Comparison of ENCODE assay signal across 21 mouse cellular contexts in the genomic region with DNA sequence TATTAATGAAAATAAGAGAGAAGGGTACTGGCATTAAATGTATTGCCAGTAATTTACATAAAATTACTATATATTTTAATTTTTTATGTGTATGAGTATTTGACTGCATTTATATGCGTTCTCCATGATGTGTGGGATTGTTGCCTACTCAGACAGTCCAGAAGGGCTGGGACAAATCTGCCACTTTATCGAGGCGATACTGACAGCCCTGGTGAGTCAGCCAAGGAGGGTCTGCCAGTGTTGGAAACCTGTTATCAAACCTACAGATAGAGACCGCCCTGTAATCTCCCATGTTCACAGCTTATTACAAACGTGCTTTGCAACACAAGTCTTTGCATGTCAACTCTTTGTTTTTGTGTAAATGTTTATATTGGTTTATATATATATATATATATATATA.
"Had no signal": no experiment of that assay in that cellular context is flagged by ENCODE, and none has a peak within 500 bp of the region (broad histone marks: within the 10 kb centered on the region; RNA-seq: fewer than 3 reads in every experiment).

No protein-coding gene starts in this region.

- H3K27ac ChIP-seq: layer of hippocampus, adult 2 months; limb, embryonic 12.5 days; limb, embryonic 15.5 days; midbrain, embryonic 10.5 days; midbrain, embryonic 13.5 days; neural tube, embryonic 13.5 days; stomach, embryonic 15.5 days had no signal

- DNase-seq: kidney, adult 18-20 months; kidney, adult 9 months; kidney, postnatal 14 days; layer of hippocampus, adult 9-11 months; lung, embryonic 14.5 days; retina, postnatal 1 day; right cerebral cortex, postnatal 25 days; spleen, adult 18-20 months; thymus, postnatal 25 days had no signal

- H3K4me2 ChIP-seq: limb, embryonic 12.5 days; limb, embryonic 15.5 days; lung, embryonic 14.5 days; midbrain, embryonic 13.5 days; neural tube, embryonic 13.5 days; stomach, embryonic 15.5 days had no signal

- H3K27me3 ChIP-seq: limb, embryonic 12.5 days; limb, embryonic 15.5 days; megakaryocyte, embryonic 14.5 days; midbrain, embryonic 13.5 days; neural tube, embryonic 13.5 days; stomach, embryonic 15.5 days had no signal

- ATAC-seq: intestine, embryonic 16.5 days; lung, postnatal 0 days; midbrain, embryonic 13.5 days; midbrain, embryonic 16.5 days had no signal

- H3K9me3 ChIP-seq: limb, embryonic 12.5 days; limb, embryonic 15.5 days; midbrain, embryonic 10.5 days; midbrain, embryonic 13.5 days; neural tube, embryonic 13.5 days; stomach, embryonic 15.5 days had no signal

- H3K4me3 ChIP-seq: layer of hippocampus, adult 2 months; limb, embryonic 12.5 days; limb, embryonic 15.5 days; megakaryocyte, embryonic 14.5 days; midbrain, embryonic 10.5 days; midbrain, embryonic 13.5 days; myocyte; neural tube, embryonic 13.5 days; stomach, embryonic 15.5 days had no signal

- H3K36me3 ChIP-seq: limb, embryonic 12.5 days; limb, embryonic 15.5 days; midbrain, embryonic 10.5 days; midbrain, embryonic 13.5 days; neural tube, embryonic 13.5 days; stomach, embryonic 15.5 days had no signal

- H3K4me1 ChIP-seq: limb, embryonic 12.5 days; limb, embryonic 15.5 days; megakaryocyte, embryonic 14.5 days; stomach, embryonic 15.5 days had no signal

- H3K9ac ChIP-seq: limb, embryonic 12.5 days; limb, embryonic 15.5 days; lung, embryonic 14.5 days; midbrain, embryonic 13.5 days; neural tube, embryonic 13.5 days; stomach, embryonic 15.5 days had no signal
